Mouse (Mus musculus): ENCODE results near the gene Cfap99. TPM values are rescaled to one million over a fixed set of nuclear protein-coding genes. Genes with fewer than 3 reads are reported as not detected.

The Cfap99 gene
- total and polyA plus RNA-seq, 3 experiments, result not detected

GRCm38 (mm10) chr5:34294696-34295095 lies 6.3 kb downstream of the Cfap99 start:
- Histone ChIP-seq H3K4me3 (ENCODE audit: control insufficient read depth in 1 of 2, insufficient read depth in 1 of 2, low read depth in 2 of 2, low read length in 2 of 2) (no peak overlapping the region), H3K9ac (ENCODE audit: control insufficient read depth, low read depth, low read length, poor library complexity, severe bottlenecking) (no peak overlapping the region), H3K27ac (ENCODE audit: control insufficient read depth, low read depth, low read length) (no peak overlapping the region), H3K4me1 (ENCODE audit: control insufficient read depth in 1 of 2, insufficient read depth in 2 of 2, low read length in 2 of 2) (no peaks in the 10 kb centered on the region), H3K27me3 (ENCODE audit: control insufficient read depth in 1 of 2, insufficient read depth in 2 of 2, low read length in 2 of 2) (peaks cover 12 to 13% of the 10 kb centered on the region in 2 experiments), H3K9me3 (replicated peaks; ENCODE audit: insufficient read depth, low read length) (no peaks in the 10 kb centered on the region), H3K79me2 (ENCODE audit: control insufficient read depth, insufficient read depth, low read length, poor library complexity) (no peaks in the 10 kb centered on the region), H3K36me3 (ENCODE audit: control insufficient read depth in 1 of 2, insufficient read depth in 2 of 2, low read length in 2 of 2) (no peaks in the 10 kb centered on the region)
- no peak for DNase-seq (ENCODE audit: low read depth, low spot score)
- no peak for TF ChIP-seq SIN3A (IDR thresholded peaks at IDR 0.05; ENCODE audit: low read length)
- no peak for TF ChIP-seq TAL1 (IDR thresholded peaks at IDR 0.05; ENCODE audit: low read length)
- no peak for TF ChIP-seq ELF1 (IDR thresholded peaks at IDR 0.05; ENCODE audit: low read depth, low read length)
- no peak for TF ChIP-seq E2F4 (IDR thresholded peaks at IDR 0.05; ENCODE audit: borderline replicate concordance, low read depth, low read length)
- no peak for TF ChIP-seq MAX (IDR thresholded peaks at IDR 0.05; ENCODE audit: low read length)
- TF ChIP-seq TCF12 (IDR thresholded peaks at IDR 0.05; ENCODE audit: low read depth, low read length), result no peak
- no peak for TF ChIP-seq ETS1 (IDR thresholded peaks at IDR 0.05; ENCODE audit: low read depth, low read length)
- no peak for TF ChIP-seq ZKSCAN1 (IDR thresholded peaks at IDR 0.05; ENCODE audit: low read depth, low read length)
- TF ChIP-seq MYC (IDR thresholded peaks at IDR 0.05; ENCODE audit: low read depth, low read length), result no peak
- no peak for TF ChIP-seq ZC3H11A (IDR thresholded peaks at IDR 0.05; ENCODE audit: low read depth, low read length)
- TF ChIP-seq MAZ (IDR thresholded peaks at IDR 0.05; ENCODE audit: low read depth, low read length), result no peak
- TF ChIP-seq USF1 (IDR thresholded peaks at IDR 0.05; ENCODE audit: low read depth, low read length), result no peak
- no peak for TF ChIP-seq HCFC1 (IDR thresholded peaks at IDR 0.05; ENCODE audit: low read depth, low read length)
- TF ChIP-seq KAT2A (conservative IDR thresholded peaks at IDR 0.05; ENCODE audit: low read depth, low read length), result no peak
- TF ChIP-seq ZNF384 (IDR thresholded peaks at IDR 0.05; ENCODE audit: low read depth, low read length), result no peak

DNA sequence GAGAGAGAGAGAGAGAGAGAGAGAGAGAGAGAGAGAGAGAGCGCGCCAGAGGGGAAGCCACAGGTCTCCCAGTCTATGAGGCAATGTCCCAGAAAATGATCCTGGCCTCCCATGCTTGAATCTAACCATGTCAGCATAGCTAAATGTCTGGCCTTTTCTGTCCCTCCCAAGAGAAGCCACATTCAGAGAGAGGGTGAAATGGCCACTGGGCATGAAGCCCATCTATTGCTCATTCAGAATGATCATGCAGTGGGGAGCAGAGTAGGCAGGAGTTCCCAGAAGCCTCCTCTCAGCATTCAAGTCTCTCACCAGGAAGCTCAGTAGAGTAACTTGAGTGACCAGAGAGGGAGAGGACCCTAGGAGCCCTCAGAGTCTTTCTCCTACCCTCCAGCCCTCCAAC lies 6.7 kb downstream of the Cfap99 start:
- Histone ChIP-seq H3K27ac (ENCODE audit: control insufficient read depth, low read depth, low read length) (no peak overlapping the region), H3K27me3 (ENCODE audit: control insufficient read depth in 1 of 2, insufficient read depth in 2 of 2, low read length in 2 of 2) (peaks cover 13 to 14% of the 10 kb centered on the region in 2 experiments), H3K4me3 (ENCODE audit: control insufficient read depth in 1 of 2, insufficient read depth in 1 of 2, low read depth in 2 of 2, low read length in 2 of 2) (no peak overlapping the region), H3K9me3 (replicated peaks; ENCODE audit: insufficient read depth, low read length) (no peaks in the 10 kb centered on the region), H3K4me1 (ENCODE audit: control insufficient read depth in 1 of 2, insufficient read depth in 2 of 2, low read length in 2 of 2) (no peaks in the 10 kb centered on the region), H3K36me3 (ENCODE audit: control insufficient read depth in 1 of 2, insufficient read depth in 2 of 2, low read length in 2 of 2) (no peaks in the 10 kb centered on the region), H3K9ac (ENCODE audit: control insufficient read depth, low read depth, low read length, poor library complexity, severe bottlenecking) (no peak overlapping the region), H3K79me2 (ENCODE audit: control insufficient read depth, insufficient read depth, low read length, poor library complexity) (no peaks in the 10 kb centered on the region)
- TF ChIP-seq CTCF (IDR thresholded peaks at IDR 0.05 in 2 of 3, conservative IDR thresholded peaks at IDR 0.05 in 1 of 3; ENCODE audit: control insufficient read depth in 1 of 3, insufficient read depth in 1 of 3, low read depth in 2 of 3, low read length in 3 of 3, poor library complexity in 1 of 3, severe bottlenecking in 1 of 3) (no peak), GATA1 (IDR thresholded peaks at IDR 0.05; ENCODE audit: low read depth, low read length) (no peak), POLR2AphosphoS2 (IDR thresholded peaks at IDR 0.05; ENCODE audit: low read length) (no peak), RCOR1 (IDR thresholded peaks at IDR 0.05; ENCODE audit: low read depth, low read length) (no peak), ZMIZ1 (IDR thresholded peaks at IDR 0.05; ENCODE audit: low read depth, low read length) (no peak), SMC3 (IDR thresholded peaks at IDR 0.05; ENCODE audit: low read depth, low read length) (no peak), CHD1 (IDR thresholded peaks at IDR 0.05; ENCODE audit: low read depth, low read length) (no peak), ZNF384 (IDR thresholded peaks at IDR 0.05; ENCODE audit: low read depth, low read length) (no peak)
- DNase-seq (ENCODE audit: low read depth, low spot score), result no peak
